Mouse (Mus musculus) lung, embryonic 16.5 days (tissue): ENCODE data around the gene Slc17a2. TPM values are rescaled to one million over a fixed set of nuclear protein-coding genes. Genes with fewer than 3 reads are reported as not detected.

ENCODE experiments used
- ATAC-seq: fragments of 200-750 bp; cut with Nextera tagmentation; 2 replicates; pipeline ENCODE4 v1.8.0; 2017; ENCODE audit warnings: low read depth, mild to moderate bottlenecking, moderate library complexity
- H3K27ac ChIP-seq: fragments of 300-500 bp; sonication (generic); 2 replicates; pipeline ENCODE4 v1.5.1; 2014; ENCODE audit warnings: mild to moderate bottlenecking, control low read depth, low read length
- H3K27me3 ChIP-seq: fragments of 300-500 bp; sonication (generic); 2 replicates; pipeline ENCODE4 v1.6.1; 2014; ENCODE audit warnings: low read depth, low read length, mixed read lengths; ENCODE audit not compliant: control insufficient read depth, insufficient read depth
- H3K36me3 ChIP-seq: fragments of 300-500 bp; sonication (generic); 2 replicates; pipeline ENCODE4 v1.6.1; 2014; ENCODE audit warnings: low read length; ENCODE audit not compliant: control insufficient read depth, insufficient read depth
- H3K4me1 ChIP-seq: fragments of 300-500 bp; sonication (generic); replicated peaks from 2 replicates; pipeline ENCODE4 v1.6.1; 2014; ENCODE audit warnings: low read length, mixed read lengths; ENCODE audit not compliant: control insufficient read depth, insufficient read depth
- H3K4me2 ChIP-seq: fragments of 300-500 bp; sonication (generic); 2 replicates; pipeline ENCODE4 v1.6.1; 2014; ENCODE audit warnings: low read depth, low read length, control low read depth
- H3K4me3 ChIP-seq: fragments of 300-500 bp; sonication (generic); 2 replicates; pipeline ENCODE4 v1.5.1; 2014; ENCODE audit warnings: mild to moderate bottlenecking, low read length, control low read depth
- H3K9ac ChIP-seq: fragments of 300-500 bp; sonication (generic); 2 replicates; pipeline ENCODE4 v1.6.1; 2014; ENCODE audit warnings: low read length, control low read depth
- H3K9me3 ChIP-seq: fragments of 300-500 bp; sonication (generic); 2 replicates; pipeline ENCODE4 v1.6.1; 2016; ENCODE audit warnings: low read length; ENCODE audit not compliant: control insufficient read depth
- WGBS: fragments of 180-500 bp; shearing (Covaris S2); extraction: QIAGEN DNeasy Blood & Tissue Kit; methylation state at CpG from one replicate; pipeline ENCODE4 v1.1.7; 2014; 5-methylcytosine and 5-hydroxymethylcytosine counted together
- polyA plus RNA-seq: library from polyadenylated mRNA; unstranded; fragments of >200 nt; fragmentation: Nextera tagmentation; extraction: Ambion mirVana; gene quantifications from 2 replicates; pipeline ENCODE4 v1.2.1, GENCODE M21; 2015

Slc17a2 gene
- polyA plus RNA-seq, 1 experiment from 2014 or later, result not detected

GRCm38 (mm10) chr13:23833053-23833452 lies 26.3 kb downstream of the Slc17a2 start:
- ATAC-seq, result no peak
- Histone ChIP-seq H3K27me3 (no peaks in the 10 kb centered on the region), H3K4me3 (no peak overlapping the region), H3K9me3 (no peaks in the 10 kb centered on the region), H3K27ac (no peak overlapping the region), H3K36me3 (no peaks in the 10 kb centered on the region), H3K9ac (no peak overlapping the region), H3K4me2 (no peak overlapping the region), H3K4me1 (no peaks in the 10 kb centered on the region)
- 15% methylated on average over 6 of the region's 6 CpGs for WGBS

DNA sequence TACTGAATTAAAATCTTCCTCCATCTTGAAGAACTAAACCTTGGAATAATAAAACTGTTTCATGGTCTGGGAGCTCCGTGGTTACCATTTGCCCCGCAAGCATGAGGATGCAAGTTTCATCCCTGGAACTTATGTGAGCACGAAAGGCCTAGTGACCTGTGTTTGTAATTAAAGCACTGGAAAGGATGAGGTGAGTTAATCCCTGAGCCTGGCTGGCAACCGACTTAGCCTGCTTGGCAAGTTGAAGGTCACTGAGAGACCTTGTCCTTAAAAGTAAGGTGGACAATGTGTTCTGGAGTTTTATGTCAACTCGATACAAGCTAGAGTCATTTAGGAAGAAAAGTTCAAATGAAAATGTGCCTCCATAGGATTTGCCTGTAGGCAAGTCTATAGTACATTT lies 28.0 kb downstream of the Slc17a2 start:
- Histone ChIP-seq H3K4me3 (no peak overlapping the region), H3K4me1 (no peaks in the 10 kb centered on the region), H3K9me3 (no peaks in the 10 kb centered on the region), H3K36me3 (no peaks in the 10 kb centered on the region), H3K9ac (no peak overlapping the region), H3K27ac (no peak overlapping the region), H3K27me3 (no peaks in the 10 kb centered on the region), H3K4me2 (no peak overlapping the region)
- no peak for ATAC-seq
- 86% methylated on average over 5 of the region's 5 CpGs for WGBS

- no peaks in the 10 kb centered on the region for H3K9me3 ChIP-seq
- H3K27me3 ChIP-seq, result no peaks in the 10 kb centered on the region
- H3K4me2 ChIP-seq, result no peak overlapping the region
- H3K4me1 ChIP-seq, result no peaks in the 10 kb centered on the region
- no peaks in the 10 kb centered on the region for H3K36me3 ChIP-seq
- no peak overlapping the region for H3K9ac ChIP-seq
- no peak overlapping the region for H3K4me3 ChIP-seq
- WGBS, result 83% methylated on average over 5 of the region's 5 CpGs
- no peak overlapping the region for H3K27ac ChIP-seq
- ATAC-seq, result no peak
Measured at GRCm38 (mm10) chr13:23836630-23837029, 29.8 kb downstream of the Slc17a2 start.

- Histone ChIP-seq H3K9me3 (no peaks in the 10 kb centered on the region), H3K4me3 (no peak within 1 kb of the TSS), H3K4me2 (no peak within 1 kb of the TSS), H3K27me3 (no peaks in the 10 kb centered on the region), H3K36me3 (no peaks in the 10 kb centered on the region), H3K27ac (no peak within 1 kb of the TSS), H3K4me1 (no peaks in the 10 kb centered on the region), H3K9ac (no peak within 1 kb of the TSS)
- no peak for ATAC-seq
- 69% methylated on average over 2 of the region's 2 CpGs for WGBS
Measured at GRCm38 (mm10) chr13:23839308-23839707, 32.5 kb downstream of the Slc17a2 start, which contains the start of gene Slc17a3. Gene Slc17a3 (plus strand): TSS chr13:23839434.

DNA sequence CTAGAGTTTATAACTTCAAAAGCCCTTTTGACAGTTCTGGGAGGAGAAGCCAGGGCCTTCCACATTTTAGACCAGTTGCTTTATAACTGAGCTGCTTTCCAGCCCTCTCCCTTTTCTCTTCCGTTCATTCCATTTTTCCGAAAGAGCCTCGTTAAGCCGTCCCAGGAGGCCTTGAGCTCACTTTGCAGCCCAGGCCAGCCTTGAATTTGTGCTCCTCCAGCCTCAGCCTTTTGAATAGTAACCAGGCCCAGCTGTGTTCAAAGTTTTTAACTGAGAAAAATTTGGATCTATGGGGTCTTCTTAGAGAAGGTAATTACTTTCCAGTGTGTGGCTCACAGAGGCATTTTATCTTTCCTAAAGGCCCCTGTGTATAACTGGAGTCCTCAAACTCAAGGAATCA lies 39.1 kb downstream of the Slc17a2 start:
- no peak overlapping the region for H3K4me3 ChIP-seq
- H3K36me3 ChIP-seq, result no peaks in the 10 kb centered on the region
- no peaks in the 10 kb centered on the region for H3K4me1 ChIP-seq
- H3K4me2 ChIP-seq, result no peak overlapping the region
- no peak overlapping the region for H3K9ac ChIP-seq
- no peak overlapping the region for H3K27ac ChIP-seq
- H3K9me3 ChIP-seq, result no peaks in the 10 kb centered on the region
- WGBS, result 84% methylated on average over 4 of the region's 4 CpGs
- no peak for ATAC-seq
- no peaks in the 10 kb centered on the region for H3K27me3 ChIP-seq

DNA sequence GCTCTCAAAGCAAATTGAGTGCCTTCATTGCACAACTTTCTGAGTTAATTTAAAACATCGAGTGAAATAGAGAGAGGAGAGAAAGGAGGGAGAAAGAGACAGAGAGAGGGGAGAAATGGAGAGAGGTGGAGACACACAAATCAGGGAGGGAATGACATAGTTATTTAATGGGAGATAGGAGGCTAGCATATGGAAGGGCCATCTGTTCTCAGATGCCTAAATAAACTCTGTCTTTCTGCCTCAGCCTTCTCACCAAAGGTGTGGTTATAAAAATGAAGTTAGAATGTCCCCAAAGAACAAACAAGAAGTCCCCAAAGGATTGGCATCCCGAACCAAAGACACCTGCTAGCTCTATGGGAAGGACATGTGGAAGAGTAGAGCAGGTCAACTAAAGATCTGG lies 42.5 kb downstream of the Slc17a2 start:
- H3K4me3 ChIP-seq, result no peak overlapping the region
- 68% methylated on average over 2 of the region's 2 CpGs for WGBS
- no peak overlapping the region for H3K27ac ChIP-seq
- H3K4me2 ChIP-seq, result no peak overlapping the region
- no peak for ATAC-seq
- H3K9me3 ChIP-seq, result no peaks in the 10 kb centered on the region
- no peak overlapping the region for H3K9ac ChIP-seq
- H3K27me3 ChIP-seq, result no peaks in the 10 kb centered on the region
- no peaks in the 10 kb centered on the region for H3K36me3 ChIP-seq
- H3K4me1 ChIP-seq, result no peaks in the 10 kb centered on the region

- Histone ChIP-seq H3K27me3 (no peaks in the 10 kb centered on the region), H3K4me2 (no peak overlapping the region), H3K36me3 (no peaks in the 10 kb centered on the region), H3K4me3 (no peak overlapping the region), H3K4me1 (no peaks in the 10 kb centered on the region), H3K9me3 (no peaks in the 10 kb centered on the region), H3K9ac (no peak overlapping the region), H3K27ac (no peak overlapping the region)
- WGBS, result 51% methylated on average over 3 of the region's 3 CpGs
- ATAC-seq, result no peak
Measured at GRCm38 (mm10) chr13:23856401-23856800, 49.6 kb downstream of the Slc17a2 start.

DNA sequence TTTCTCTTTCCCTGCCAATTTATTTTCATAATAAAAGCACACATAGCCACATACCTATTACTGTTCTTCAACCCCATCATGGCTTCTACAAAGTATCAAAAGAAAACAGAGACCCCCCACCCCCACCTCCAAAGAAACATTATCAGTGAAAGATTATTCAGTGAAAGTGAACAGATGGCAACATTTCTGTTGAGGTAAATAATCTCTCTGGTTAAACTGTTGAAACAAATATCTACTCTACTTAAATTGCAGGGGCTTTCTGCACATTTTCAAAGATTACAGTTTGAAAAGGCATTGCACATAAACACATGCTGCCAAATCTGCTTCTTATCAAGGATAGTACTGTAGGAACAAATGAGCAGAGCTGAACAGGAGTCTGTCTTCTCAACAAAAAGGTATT lies 55.0 kb downstream of the Slc17a2 start:
- Histone ChIP-seq H3K27me3 (no peaks in the 10 kb centered on the region), H3K27ac (no peak overlapping the region), H3K4me1 (peaks cover 6% of the 10 kb centered on the region), H3K4me2 (no peak overlapping the region), H3K9me3 (no peaks in the 10 kb centered on the region), H3K4me3 (no peak overlapping the region), H3K9ac (no peak overlapping the region), H3K36me3 (no peaks in the 10 kb centered on the region)
- no peak for ATAC-seq

GRCm38 (mm10) chr13:23864711-23865110 lies 57.9 kb downstream of the Slc17a2 start:
- 37% methylated on average over 9 of the region's 9 CpGs for WGBS
- Histone ChIP-seq H3K4me3 (no peak overlapping the region), H3K36me3 (no peaks in the 10 kb centered on the region), H3K4me1 (peaks cover 6% of the 10 kb centered on the region), H3K27ac (no peak overlapping the region), H3K9ac (no peak overlapping the region), H3K4me2 (no peak overlapping the region), H3K9me3 (no peaks in the 10 kb centered on the region), H3K27me3 (no peaks in the 10 kb centered on the region)
- ATAC-seq, result no peak

DNA sequence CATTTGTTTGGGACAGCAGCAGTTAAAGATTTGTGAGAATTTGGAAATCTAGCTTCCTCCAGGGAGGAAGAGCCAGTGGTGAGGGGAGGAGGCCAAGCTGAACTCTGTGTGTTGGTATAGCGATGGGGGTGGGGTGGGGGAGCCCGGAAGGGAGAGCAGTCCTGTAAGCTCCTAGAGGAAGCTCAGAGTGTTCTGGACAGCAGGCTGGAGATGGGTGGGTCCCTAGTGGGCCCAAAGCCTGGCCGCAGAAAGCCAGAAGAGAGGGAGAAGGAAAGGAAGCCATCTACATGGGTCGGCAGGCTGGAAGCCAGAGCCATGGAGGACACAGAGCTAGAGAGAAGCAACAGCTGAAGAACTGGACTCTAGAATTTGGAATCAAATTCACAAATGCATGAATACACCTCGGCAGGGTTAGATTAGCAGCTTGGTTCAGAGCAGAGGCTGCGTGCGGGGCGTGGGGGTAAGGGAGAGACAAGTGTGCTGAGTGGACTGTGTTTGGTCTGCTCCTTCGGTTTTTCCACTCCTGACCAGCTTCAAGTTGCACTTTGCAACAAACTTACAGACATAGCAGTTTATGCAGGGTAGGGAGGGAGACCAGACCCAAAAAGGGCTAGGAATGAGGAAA lies 59.4 kb downstream of the Slc17a2 start:
- H3K9me3 ChIP-seq, result no peaks in the 10 kb centered on the region
- peak; percentile 81 for ATAC-seq
- H3K4me3 ChIP-seq, result no peak overlapping the region
- H3K27ac ChIP-seq, result no peak overlapping the region
- peaks cover 6% of the 10 kb centered on the region for H3K4me1 ChIP-seq
- no peaks in the 10 kb centered on the region for H3K36me3 ChIP-seq
- no peak overlapping the region for H3K4me2 ChIP-seq
- H3K9ac ChIP-seq, result no peak overlapping the region
- H3K27me3 ChIP-seq, result no peaks in the 10 kb centered on the region
- WGBS, result 55% methylated on average over 9 of the region's 9 CpGs
